Mouse (Mus musculus) neural tube, embryonic 15.5 days (tissue): Measurements from ENCODE around the gene Uba52. TPM values are rescaled to one million over a fixed set of nuclear protein-coding genes. Genes with fewer than 3 reads are reported as not detected.

Experiments used
- ATAC-seq: fragments of 200-750 bp; cut with Nextera tagmentation; 2 replicates; pipeline ENCODE4 v1.8.0; 2017; ENCODE audit warnings: mild to moderate bottlenecking, moderate TSS enrichment, moderate library complexity; ENCODE audit not compliant: low FRiP score
- H3K27ac ChIP-seq: fragments of 300-500 bp; sonication (generic); replicated peaks from 2 replicates; pipeline ENCODE4 v1.5.1; 2015; ENCODE audit warnings: mild to moderate bottlenecking, inconsistent platforms
- H3K27me3 ChIP-seq: fragments of 300-500 bp; sonication (generic); replicated peaks from 2 replicates; pipeline ENCODE4 v1.6.1; 2015; ENCODE audit warnings: inconsistent platforms
- H3K36me3 ChIP-seq: fragments of 300-500 bp; sonication (generic); 2 replicates; pipeline ENCODE4 v1.6.1; 2015; ENCODE audit warnings: inconsistent platforms
- H3K4me1 ChIP-seq: fragments of 300-500 bp; sonication (generic); 2 replicates; pipeline ENCODE4 v1.6.1; 2015; ENCODE audit warnings: inconsistent platforms
- H3K4me2 ChIP-seq: fragments of 300-500 bp; sonication (generic); 2 replicates; pipeline ENCODE4 v1.6.1; 2015; ENCODE audit warnings: inconsistent platforms, mild to moderate bottlenecking, moderate library complexity
- H3K4me3 ChIP-seq: fragments of 300-500 bp; sonication (generic); replicated peaks from 2 replicates; pipeline ENCODE4 v1.5.1; 2015; ENCODE audit warnings: mild to moderate bottlenecking, inconsistent platforms
- H3K9ac ChIP-seq: fragments of 300-500 bp; sonication (generic); replicated peaks from 2 replicates; pipeline ENCODE4 v1.6.1; 2015; ENCODE audit warnings: mild to moderate bottlenecking, inconsistent platforms
- H3K9me3 ChIP-seq: fragments of 300-500 bp; sonication (generic); replicated peaks from 2 replicates; pipeline ENCODE4 v1.6.1; 2016; ENCODE audit warnings: inconsistent platforms
- WGBS: fragments of 180-500 bp; shearing (Covaris S2); methylation state at CpG from one replicate; pipeline ENCODE4 v1.1.7; 2015; ENCODE audit warnings: mixed read lengths; 5-methylcytosine and 5-hydroxymethylcytosine counted together
- polyA plus RNA-seq: library from polyadenylated mRNA; unstranded; fragments of >200 nt; fragmentation: Nextera tagmentation; extraction: Ambion mirVana; gene quantifications from 2 replicates; pipeline ENCODE4 v1.2.1, GENCODE M21; 2015

Uba52 gene
- polyA plus RNA-seq, 1 experiment from 2014 or later, result 653 TPM

DNA sequence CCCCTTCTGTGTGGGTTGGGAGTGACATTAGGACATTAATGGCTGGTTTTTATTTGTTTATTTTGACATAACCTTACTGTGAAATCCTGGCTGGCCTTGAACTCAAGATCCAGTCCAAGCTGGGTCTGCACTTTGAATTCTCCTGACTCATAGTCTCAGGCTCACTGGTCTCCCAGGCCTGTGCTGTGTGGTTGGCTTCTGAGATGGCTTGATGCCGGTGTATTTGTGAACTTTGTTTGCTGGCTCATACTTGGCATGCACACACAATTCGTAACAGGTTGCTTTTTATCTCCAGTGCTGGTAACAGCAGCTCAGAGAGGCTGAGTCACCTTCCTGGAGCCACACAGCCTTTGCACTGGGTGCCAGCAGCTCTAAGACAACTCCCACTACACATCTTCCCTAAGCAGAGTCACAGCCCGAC, 19.1 kb upstream of the Uba52 start:
- no peak overlapping the region for H3K27ac ChIP-seq
- H3K9me3 ChIP-seq, result no peaks in the 10 kb centered on the region
- H3K4me2 ChIP-seq, result no peak overlapping the region
- ATAC-seq, result no peak
- H3K36me3 ChIP-seq, result peaks cover 48% of the 10 kb centered on the region
- no peaks in the 10 kb centered on the region for H3K27me3 ChIP-seq
- no peak overlapping the region for H3K9ac ChIP-seq
- WGBS, result over 99% methylated on average over 3 of the region's 3 CpGs
- H3K4me3 ChIP-seq, result no peak overlapping the region
- peaks cover 33% of the 10 kb centered on the region for H3K4me1 ChIP-seq

DNA sequence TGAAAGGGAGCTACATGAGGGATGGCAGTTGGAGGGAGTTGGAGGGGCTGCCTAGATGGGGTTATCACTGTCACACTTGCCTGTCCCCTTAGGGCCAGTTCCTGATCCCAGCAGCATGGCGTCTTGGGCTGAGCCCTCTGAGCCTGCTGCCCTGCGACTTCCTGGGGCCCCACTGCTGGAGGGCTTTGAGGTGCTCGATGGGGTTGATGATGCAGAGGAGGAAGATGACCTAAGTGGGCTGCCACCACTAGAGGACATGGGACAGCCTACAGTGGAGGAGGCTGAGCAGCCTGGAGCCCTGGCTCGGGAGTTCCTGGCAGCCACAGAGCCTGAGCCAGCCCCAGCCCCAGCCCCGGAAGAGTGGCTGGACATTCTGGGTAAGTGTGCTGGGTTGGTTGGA, 18.7 kb upstream of the Uba52 start:
- no peaks in the 10 kb centered on the region for H3K9me3 ChIP-seq
- no peak overlapping the region for H3K27ac ChIP-seq
- no peak overlapping the region for H3K4me3 ChIP-seq
- no peak overlapping the region for H3K9ac ChIP-seq
- H3K4me1 ChIP-seq, result peaks cover 33% of the 10 kb centered on the region
- H3K4me2 ChIP-seq, result peak overlapping the region; percentile 15; the same call in 1 of the 2 replicates
- H3K27me3 ChIP-seq, result no peaks in the 10 kb centered on the region
- 85% methylated on average over 5 of the region's 5 CpGs for WGBS
- no peak for ATAC-seq
- H3K36me3 ChIP-seq, result peaks cover 44% of the 10 kb centered on the region

DNA sequence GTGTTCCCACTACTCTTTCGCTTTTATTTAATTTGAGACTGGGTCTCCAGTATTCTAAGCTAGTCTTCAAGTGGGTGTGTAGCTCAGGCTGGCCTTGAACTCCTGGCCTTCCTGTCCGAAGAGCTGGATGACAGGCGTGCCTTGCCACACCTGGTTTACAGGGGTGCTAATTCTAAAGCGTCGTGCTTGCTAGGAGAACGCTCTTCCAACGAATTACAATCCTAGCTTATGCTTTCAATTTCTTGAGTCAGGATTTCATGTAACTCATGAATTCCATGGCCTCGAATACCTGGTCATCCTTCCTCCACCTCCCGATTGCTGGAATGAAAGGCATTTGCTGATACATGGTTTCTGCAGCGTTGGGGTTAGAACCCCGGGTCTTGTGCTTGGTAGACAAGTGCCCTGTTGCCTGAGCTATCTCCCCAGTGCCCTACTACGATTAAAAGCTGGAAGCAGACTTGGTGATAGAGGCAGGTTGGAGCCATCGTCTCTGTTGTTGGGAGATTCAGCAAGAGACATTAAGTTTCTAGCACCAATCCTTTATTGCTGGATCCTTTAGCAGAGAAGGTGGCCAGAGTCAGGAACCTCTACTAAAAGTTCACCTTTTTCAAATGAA, 17.7 kb upstream of the Uba52 start:
- peaks cover 34% of the 10 kb centered on the region for H3K36me3 ChIP-seq
- WGBS, result 34% methylated on average over 13 of the region's 13 CpGs
- peak overlapping the region; percentile 92 for H3K27ac ChIP-seq
- peak overlapping the region; percentile 80 for H3K4me2 ChIP-seq
- H3K27me3 ChIP-seq, result no peaks in the 10 kb centered on the region
- H3K9ac ChIP-seq, result peak overlapping the region; percentile 93
- peaks cover 39% of the 10 kb centered on the region for H3K4me1 ChIP-seq
- no peaks in the 10 kb centered on the region for H3K9me3 ChIP-seq
- ATAC-seq, result no peak
- peak overlapping the region; percentile 80 for H3K4me3 ChIP-seq

DNA sequence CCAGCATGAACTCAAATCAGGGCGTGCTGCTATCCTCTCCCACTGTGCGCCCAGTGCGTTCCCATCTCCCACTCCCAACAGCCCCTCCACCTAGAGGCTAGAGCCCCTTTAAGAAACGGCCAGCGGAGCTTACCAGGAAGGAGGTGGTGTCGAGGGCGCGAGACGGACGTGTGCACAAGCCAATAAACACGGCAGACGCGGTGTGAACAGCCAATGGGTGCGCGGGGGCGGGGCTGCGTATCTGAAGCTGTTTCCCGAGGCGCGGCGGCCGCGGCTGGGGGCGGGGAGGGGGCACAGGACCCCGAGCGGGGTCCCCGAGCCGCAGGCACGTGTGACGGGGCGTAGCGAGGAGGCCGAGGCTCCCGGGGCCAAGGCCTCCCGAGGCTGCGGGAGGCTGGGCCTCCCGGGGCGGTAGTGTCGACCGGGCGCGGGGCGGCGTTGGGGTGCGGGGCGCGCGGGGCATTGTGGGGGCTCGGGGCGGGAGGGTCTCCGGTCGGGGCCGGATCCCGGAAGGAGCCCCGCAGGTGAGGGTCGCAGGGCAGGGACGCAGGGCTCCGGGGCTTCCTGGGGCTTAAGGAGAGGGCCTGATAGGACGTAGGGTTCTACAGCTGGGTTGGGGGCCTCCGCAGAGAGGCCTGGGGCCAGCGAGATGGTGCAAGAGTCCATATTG, 17.0 kb upstream of the Uba52 start, which contains the start of the genes Fkbp8 and Kxd1:
TSS of gene Fkbp8 (plus strand) at position 213 of the 670 bp plus-strand sequence.
TSS of gene Kxd1 (minus strand) at position 445 of the 670 bp plus-strand sequence.
- Histone ChIP-seq H3K9me3 (no peaks in the 10 kb centered on the region), H3K4me1 (peaks cover 41% of the 10 kb centered on the region), H3K27ac (peak within 1 kb of the TSS; percentile 92), H3K9ac (peak within 1 kb of the TSS; percentile 93), H3K4me2 (peak within 1 kb of the TSS; percentile 80), H3K27me3 (no peaks in the 10 kb centered on the region), H3K36me3 (peaks cover 27% of the 10 kb centered on the region), H3K4me3 (peak within 1 kb of the TSS; percentile 80)
- WGBS, result 1% methylated on average over 61 of the region's 61 CpGs
- ATAC-seq, result peak; percentile 94

DNA sequence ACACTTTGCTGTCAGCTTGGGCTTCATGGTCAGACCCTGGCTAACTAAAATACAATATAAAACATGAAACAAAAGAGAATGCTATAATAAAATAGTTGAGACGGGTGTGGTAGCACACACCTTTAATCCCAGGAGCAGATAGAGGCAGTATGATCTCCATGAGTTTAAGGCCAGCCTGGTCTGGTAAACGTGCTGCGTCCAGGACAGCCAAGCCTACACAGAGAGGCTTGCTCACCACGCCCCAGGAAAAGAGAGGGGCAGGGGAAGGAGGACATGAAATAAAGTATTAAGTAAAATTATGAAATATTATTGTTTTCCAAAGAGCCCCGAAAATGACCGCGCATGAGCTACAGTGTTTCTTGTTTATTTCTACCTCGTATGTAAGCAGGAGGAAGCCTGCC, 16.5 kb upstream of the Uba52 start:
- 2% methylated on average over 8 of the region's 8 CpGs for WGBS
- Histone ChIP-seq H3K4me3 (peak overlapping the region; percentile 80), H3K4me1 (peaks cover 46% of the 10 kb centered on the region), H3K36me3 (peaks cover 22% of the 10 kb centered on the region), H3K4me2 (peak overlapping the region; percentile 80), H3K9me3 (no peaks in the 10 kb centered on the region), H3K9ac (peak overlapping the region; percentile 93), H3K27ac (peak overlapping the region; percentile 92), H3K27me3 (no peaks in the 10 kb centered on the region)
- 0 out of 2 replicates have a peak, but pooled peaks have one; percentile 15 for ATAC-seq

DNA sequence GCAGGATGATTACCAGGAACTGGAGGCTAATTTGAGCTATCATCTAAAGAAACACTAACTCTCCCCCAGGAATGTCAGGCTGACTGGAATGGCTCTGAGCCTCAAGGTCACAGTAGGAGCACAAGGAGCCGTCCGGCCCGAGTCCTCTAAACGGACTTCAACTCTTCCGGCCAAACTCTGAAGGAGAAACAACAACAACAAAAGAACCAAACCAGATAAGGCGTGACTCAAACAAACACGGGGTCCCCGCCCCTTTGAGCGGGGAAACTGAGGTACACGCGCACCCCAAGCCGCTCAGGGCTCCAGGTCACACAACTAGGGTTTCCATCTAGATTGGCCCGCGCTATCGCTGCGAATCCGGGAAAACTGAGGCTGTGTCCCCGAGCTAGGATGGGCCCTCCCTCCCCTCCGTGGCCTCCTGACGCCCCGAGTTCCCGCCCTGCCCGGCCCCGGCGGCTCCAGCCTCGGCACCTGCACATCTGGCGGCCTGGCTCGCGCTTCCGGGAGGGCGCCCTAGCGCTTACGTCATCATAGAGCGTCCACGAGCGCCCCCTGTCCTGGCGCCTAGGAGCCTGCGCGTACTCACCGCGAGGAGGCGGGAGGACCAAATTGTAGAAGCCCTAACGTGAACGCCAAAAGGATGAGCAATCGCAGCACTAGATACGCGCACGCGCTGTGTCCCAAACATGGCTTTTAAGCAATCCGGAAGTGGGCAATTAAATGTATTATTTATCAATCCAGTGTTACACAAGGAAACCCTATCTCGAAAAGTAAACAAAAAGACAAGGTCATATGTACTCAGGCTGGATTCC, 12.2 kb upstream of the Uba52 start:
- H3K4me1 ChIP-seq, result peaks cover 28% of the 10 kb centered on the region
- peak overlapping the region; percentile 72 for H3K4me3 ChIP-seq
- H3K27ac ChIP-seq, result peak overlapping the region; percentile 90
- ATAC-seq, result peak; percentile 86
- H3K4me2 ChIP-seq, result peak overlapping the region; percentile 65
- WGBS, result under 1% methylated on average over 48 of the region's 51 CpGs
- H3K9me3 ChIP-seq, result no peaks in the 10 kb centered on the region
- no peaks in the 10 kb centered on the region for H3K27me3 ChIP-seq
- H3K9ac ChIP-seq, result peak overlapping the region; percentile 61
- peaks cover 15% of the 10 kb centered on the region for H3K36me3 ChIP-seq

DNA sequence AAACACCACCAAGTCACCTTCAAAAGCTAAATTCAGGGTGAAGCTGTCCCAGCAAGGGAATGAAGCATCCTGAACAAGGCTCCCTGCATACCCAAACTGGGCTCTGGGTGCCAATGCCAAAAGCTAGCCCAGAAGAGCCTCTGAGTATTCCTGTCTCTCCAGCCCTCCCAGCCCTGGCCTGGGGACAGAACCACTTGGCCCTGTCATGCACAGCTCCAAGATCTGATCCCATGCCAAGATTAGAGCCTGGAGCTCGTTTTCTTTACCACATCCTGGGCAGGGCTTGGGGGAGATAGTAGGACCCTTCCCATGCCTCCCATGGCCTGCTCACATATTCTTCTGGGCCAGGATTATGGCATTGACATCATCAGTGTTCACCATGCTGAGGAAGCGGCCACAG, 9.0 kb upstream of the Uba52 start:
- Histone ChIP-seq H3K36me3 (peaks cover 25% of the 10 kb centered on the region), H3K9me3 (no peaks in the 10 kb centered on the region), H3K4me2 (no peak overlapping the region), H3K27ac (no peak overlapping the region), H3K4me3 (no peak overlapping the region), H3K4me1 (peaks cover 17% of the 10 kb centered on the region), H3K9ac (no peak overlapping the region), H3K27me3 (no peaks in the 10 kb centered on the region)
- ATAC-seq, result no peak
- WGBS, result 71% methylated on average over 2 of the region's 2 CpGs

DNA sequence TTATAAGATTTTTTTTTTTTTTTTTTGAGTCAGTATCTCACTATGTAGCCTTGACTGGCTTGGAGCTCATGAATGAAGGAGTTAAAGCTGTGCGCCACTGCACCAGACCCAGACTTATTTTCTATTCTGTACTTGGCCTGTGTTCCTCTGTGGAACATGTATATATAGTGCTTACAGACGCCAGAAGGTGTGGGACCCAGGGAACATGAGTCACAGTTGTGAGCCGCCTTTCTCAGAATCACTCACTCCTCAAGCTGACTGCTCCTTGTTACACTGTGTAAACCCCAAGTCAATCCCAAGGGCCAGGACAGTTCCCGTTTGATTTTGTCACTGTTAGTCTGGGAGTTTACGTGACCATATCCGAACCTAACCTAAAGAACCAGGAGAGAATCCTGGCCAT, 8.4 kb upstream of the Uba52 start:
- H3K9ac ChIP-seq, result no peak overlapping the region
- no peaks in the 10 kb centered on the region for H3K9me3 ChIP-seq
- no peak for ATAC-seq
- H3K27ac ChIP-seq, result no peak overlapping the region
- H3K4me1 ChIP-seq, result peaks cover 17% of the 10 kb centered on the region
- WGBS, result 95% methylated on average over 6 of the region's 6 CpGs
- peaks cover 30% of the 10 kb centered on the region for H3K36me3 ChIP-seq
- H3K27me3 ChIP-seq, result no peaks in the 10 kb centered on the region
- no peak overlapping the region for H3K4me3 ChIP-seq
- H3K4me2 ChIP-seq, result no peak overlapping the region

DNA sequence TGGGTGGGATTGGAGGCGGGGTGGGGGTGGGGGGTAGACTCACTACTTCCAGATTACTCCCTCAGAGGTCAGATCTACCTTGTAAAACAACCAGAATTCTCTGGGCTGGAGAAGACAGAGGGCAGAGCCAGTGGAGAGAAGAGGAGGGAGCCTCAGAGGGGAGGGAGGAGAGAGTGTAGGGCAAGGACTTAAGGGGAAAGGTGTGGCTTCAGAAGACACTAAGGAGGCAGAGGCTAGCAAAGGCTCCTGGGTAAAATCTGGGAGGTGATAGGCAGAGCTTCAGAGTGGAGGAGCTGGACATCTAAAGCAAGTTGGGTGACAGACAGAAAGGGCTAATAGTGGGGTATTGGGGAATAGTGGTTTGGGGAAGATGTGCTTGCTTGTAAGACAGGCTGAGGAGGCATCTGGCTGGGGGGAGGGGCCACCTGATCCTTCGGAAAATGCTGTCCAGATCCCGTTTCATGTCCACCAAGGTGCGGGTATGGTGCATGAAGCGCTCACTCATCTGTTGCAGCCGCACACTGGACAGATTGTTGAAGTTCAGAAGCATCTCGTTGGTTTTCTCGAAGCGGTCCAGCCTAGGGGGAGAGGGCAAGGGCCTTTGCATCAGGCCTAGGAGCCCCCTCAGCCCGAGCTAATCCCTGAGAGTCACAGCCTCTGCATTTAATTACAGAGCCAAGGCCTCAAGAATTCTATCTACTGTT, 7.5 kb upstream of the Uba52 start:
- WGBS, result 84% methylated on average over 10 of the region's 10 CpGs
- no peak overlapping the region for H3K4me3 ChIP-seq
- H3K9me3 ChIP-seq, result no peaks in the 10 kb centered on the region
- H3K27me3 ChIP-seq, result no peaks in the 10 kb centered on the region
- peaks cover 9% of the 10 kb centered on the region for H3K4me1 ChIP-seq
- no peak overlapping the region for H3K4me2 ChIP-seq
- H3K36me3 ChIP-seq, result peaks cover 36% of the 10 kb centered on the region
- H3K27ac ChIP-seq, result no peak overlapping the region
- no peak for ATAC-seq
- no peak overlapping the region for H3K9ac ChIP-seq

DNA sequence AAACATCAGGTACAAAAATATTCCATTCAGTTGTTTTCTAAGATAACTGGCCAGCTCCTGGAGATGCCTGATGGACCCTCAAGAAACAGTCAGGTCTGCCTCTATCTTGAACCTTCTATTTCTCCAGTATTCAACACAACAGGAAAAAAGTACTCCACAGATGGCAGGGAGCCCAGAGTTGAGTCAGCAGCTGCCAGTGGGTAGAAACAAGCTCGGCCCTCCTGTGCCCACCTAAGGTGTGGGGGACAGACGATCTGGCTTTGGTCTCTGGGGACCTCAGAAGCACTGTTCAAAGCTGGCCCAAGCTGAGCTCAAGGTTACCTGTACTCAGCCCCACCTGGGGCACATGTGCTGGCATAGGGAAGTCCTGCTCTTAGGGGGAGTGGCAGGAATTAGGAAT, 2.8 kb upstream of the Uba52 start:
- peaks cover 31% of the 10 kb centered on the region for H3K36me3 ChIP-seq
- peaks cover 18% of the 10 kb centered on the region for H3K4me1 ChIP-seq
- no peaks in the 10 kb centered on the region for H3K27me3 ChIP-seq
- H3K9ac ChIP-seq, result no peak overlapping the region
- no peak overlapping the region for H3K27ac ChIP-seq
- H3K9me3 ChIP-seq, result no peaks in the 10 kb centered on the region
- no peak overlapping the region for H3K4me3 ChIP-seq
- H3K4me2 ChIP-seq, result no peak overlapping the region
- ATAC-seq, result no peak
- 61% methylated on average over 2 of the region's 2 CpGs for WGBS

DNA sequence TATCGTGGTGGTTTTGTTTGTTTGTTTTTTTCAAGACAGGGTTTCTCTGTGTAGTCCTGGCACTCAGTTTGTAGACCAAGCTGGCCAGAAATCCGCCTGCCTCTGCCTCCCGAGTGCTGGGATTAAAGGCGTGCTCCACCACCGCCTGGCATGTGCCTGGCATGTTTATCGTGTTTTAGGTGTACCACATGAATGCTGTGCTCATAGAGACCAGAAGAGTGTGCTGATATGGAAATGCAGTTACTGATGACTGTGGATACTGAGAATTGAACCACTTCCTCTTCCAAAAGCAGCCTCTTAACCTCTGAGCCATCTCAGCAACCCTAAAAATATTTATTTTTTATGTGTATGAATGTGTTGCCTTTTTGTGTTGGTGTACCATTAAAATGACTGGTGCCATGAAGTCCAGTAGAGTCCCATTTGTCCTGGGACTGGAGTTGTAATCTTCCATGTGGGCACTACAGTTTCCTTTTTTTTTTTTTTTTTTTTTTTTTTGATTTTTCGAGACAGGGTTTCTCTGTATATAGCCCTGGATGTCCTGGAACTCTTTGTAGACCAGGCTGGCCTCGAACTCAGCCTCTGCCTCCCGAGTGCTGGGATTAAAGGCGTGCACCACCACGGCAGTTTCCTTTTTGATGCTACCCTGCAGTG, 1.8 kb upstream of the Uba52 start:
- ATAC-seq, result no peak
- 97% methylated on average over 11 of the region's 11 CpGs for WGBS
- no peaks in the 10 kb centered on the region for H3K9me3 ChIP-seq
- peaks cover 32% of the 10 kb centered on the region for H3K36me3 ChIP-seq
- peaks cover 19% of the 10 kb centered on the region for H3K4me1 ChIP-seq
- H3K4me2 ChIP-seq, result no peak overlapping the region
- no peak overlapping the region for H3K4me3 ChIP-seq
- no peaks in the 10 kb centered on the region for H3K27me3 ChIP-seq
- no peak overlapping the region for H3K9ac ChIP-seq
- no peak overlapping the region for H3K27ac ChIP-seq
